Mouse (Mus musculus): ENCODE measurements around the gene Mak. TPM values are rescaled to one million over a fixed set of nuclear protein-coding genes. Genes with fewer than 3 reads are reported as not detected.
"Not testable (repeated sequence)": the region's sequence is repeated elsewhere in the genome, so short reads cannot be mapped to it uniquely, and the experiment has no call there.

Gene Mak
- total RNA-seq, 1 experiment from 2014 or later, result not detected

- not testable (repeated sequence) for DNase-seq
These were observed 81.0 kb downstream of the Mak start for GRCm38 (mm10) chr13:40998537-40998936.

GRCm38 (mm10) chr13:40994487-40995263 is 84.8 kb downstream of the Mak start:
- peak; percentile 25 for DNase-seq

GRCm38 (mm10) chr13:40988418-40988817 is 91.1 kb downstream of the Mak start:
- DNase-seq, result no peak

GRCm38 (mm10) chr13:40987608-40988303 is 91.8 kb downstream of the Mak start:
- not testable (repeated sequence) for DNase-seq

GRCm38 (mm10) chr13:40986081-40986480 is 93.4 kb downstream of the Mak start:
- DNase-seq, result no peak

GRCm38 (mm10) chr13:40982759-40983158 is 96.7 kb downstream of the Mak start:
- peak; percentile 30 for DNase-seq

GRCm38 (mm10) chr13:40979321-40979720 is 100.2 kb downstream of the Mak start:
- DNase-seq, result no peak

GRCm38 (mm10) chr13:40978652-40979051 is 100.9 kb downstream of the Mak start:
- no peak for DNase-seq

GRCm38 (mm10) chr13:40977609-40978008 is 101.9 kb downstream of the Mak start:
- peak; percentile 73 for DNase-seq

Other genes with a start within 250 kb of the Mak start
- gene Gcnt2, start 220.0 kb downstream of the Mak start, total RNA-seq (2021), result 11.3 and 13.1 TPM in 2 replicates
- 62.3 and 64.0 TPM in 2 replicates for gene Pak1ip1, start 78.7 kb downstream of the Mak start, total RNA-seq (2021)
- 268 and 286 TPM in 2 replicates for gene Tmem14c, start 63.4 kb downstream of the Mak start, total RNA-seq (2021)
- not detected in 2 replicates for gene Gcm2, start 31.3 kb upstream of the Mak start, total RNA-seq (2021)
- not detected in 2 replicates for gene Sycp2l, start 34.6 kb upstream of the Mak start, total RNA-seq (2021)
- 2.7 and 44.4 TPM in 2 replicates for gene Elovl2, start 140.7 kb upstream of the Mak start, total RNA-seq (2021)
- 14.0 and 15.4 TPM in 2 replicates for gene Smim13, start 170.1 kb upstream of the Mak start, total RNA-seq (2021)
- gene Gm17364, start 194.3 kb upstream of the Mak start, total RNA-seq (2021), result not detected in 2 replicates